Mouse (Mus musculus) intestine, embryonic 16.5 days (tissue): Measurements from ENCODE around the gene Mfsd6l. TPM values are rescaled to one million over a fixed set of nuclear protein-coding genes. Genes with fewer than 3 reads are reported as not detected.

ENCODE experiments used
- polyA plus RNA-seq: library from polyadenylated mRNA; unstranded; fragments of >200 nt; fragmentation: Nextera tagmentation; extraction: Ambion mirVana; gene quantifications from 2 replicates; pipeline ENCODE4 v1.2.1, GENCODE M21; 2015

The Mfsd6l gene
- polyA plus RNA-seq, 1 experiment from 2014 or later, result 4.5 TPM

Other genes starting within 250 kb of the Mfsd6l start
- gene Ntn1, start 155.4 kb upstream of the Mfsd6l start, polyA plus RNA-seq, result 5.6 and 6.2 TPM in 2 replicates
- gene Pik3r5, start 124.1 kb upstream of the Mfsd6l start, polyA plus RNA-seq, result 0.54 and 0.65 TPM in 2 replicates
- 2.4 and 2.5 TPM in 2 replicates for gene Pik3r6, start 53.2 kb upstream of the Mfsd6l start, polyA plus RNA-seq
- 0.38 TPM in 1 of 2 replicates, not detected in the other for gene Ccdc42, start 30.8 kb downstream of the Mfsd6l start, polyA plus RNA-seq
- 49.5 and 50.1 TPM in 2 replicates for gene Myh10, start 135.4 kb downstream of the Mfsd6l start, polyA plus RNA-seq